Mouse (Mus musculus) lung, postnatal 0 days (tissue): ENCODE data around the gene Man1a.

ENCODE experiments used
- CTCF ChIP-seq: IDR thresholded peaks from 2 replicates; pipeline ENCODE4 v1.5.1; 2016; ENCODE audit warnings: antibody characterized with exemption, mild to moderate bottlenecking
- EP300 ChIP-seq: IDR thresholded peaks from 2 replicates; pipeline ENCODE4 v1.6.1; 2016; ENCODE audit warnings: antibody characterized with exemption, mild to moderate bottlenecking, control low read depth

DNA sequence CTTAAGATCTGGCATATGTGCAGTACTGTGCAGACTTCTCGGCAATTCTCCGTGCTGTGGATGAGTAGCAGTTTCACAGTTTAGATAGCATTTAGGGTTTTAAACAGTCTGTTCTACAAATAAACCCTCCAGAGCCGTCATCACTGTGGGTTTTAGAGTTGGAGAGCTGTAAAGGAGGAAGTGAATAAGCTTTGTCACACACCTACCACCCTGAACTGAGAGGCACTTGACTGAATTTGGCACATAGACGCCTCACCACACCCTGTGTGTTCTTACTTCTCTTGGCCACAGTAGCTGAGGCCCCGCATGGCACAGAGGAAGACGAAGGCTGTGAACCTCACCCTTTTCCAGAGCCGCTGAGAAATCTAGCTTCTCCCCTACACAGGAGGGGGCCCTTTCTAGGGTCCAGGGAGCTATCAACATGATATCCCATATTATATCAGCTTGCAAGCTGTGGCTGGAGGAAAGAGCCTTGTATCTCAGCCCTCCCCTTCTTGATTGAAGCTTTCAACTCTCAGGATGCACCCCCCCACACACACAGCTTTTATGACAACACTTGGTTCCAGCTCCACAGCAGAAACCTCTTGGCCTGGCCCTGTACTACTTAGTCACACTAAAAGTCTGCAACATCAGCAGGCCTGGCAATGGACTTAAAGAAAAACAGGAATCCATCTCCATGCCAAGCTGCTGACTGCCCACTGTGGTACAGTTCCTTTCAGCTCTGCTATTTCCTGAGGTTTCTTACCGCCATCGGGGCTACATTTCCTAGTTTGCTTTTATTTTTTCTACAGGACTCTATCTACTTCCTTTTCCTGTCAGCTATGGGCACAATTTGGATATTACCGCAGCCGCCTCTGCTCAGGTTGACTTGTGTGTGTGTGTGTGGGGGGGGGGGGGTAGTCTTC lies 35.9 kb downstream of the Man1a start:
- TF ChIP-seq CTCF (no peak), EP300 (peak; percentile 13; the same call in 1 of the 2 replicates)
